Mouse (Mus musculus): ENCODE results near the gene Rcn3. TPM values are rescaled to one million over a fixed set of nuclear protein-coding genes. Genes with fewer than 3 reads are reported as not detected.

Rcn3 gene
- polyA plus RNA-seq, 1 experiment = 166 TPM

GRCm38 (mm10) chr7:45086084-45086483 is 5.9 kb downstream of the Rcn3 start:
- no peaks in the 10 kb centered on the region for H3K36me3 ChIP-seq (ENCODE audit: control insufficient read depth, insufficient read depth)
- no peaks in the 10 kb centered on the region for H3K27me3 ChIP-seq (ENCODE audit: control insufficient read depth, insufficient read depth, insufficient read length)
- TF ChIP-seq MYOG (IDR thresholded peaks at IDR 0.05; ENCODE audit: control insufficient read depth, extremely low read depth, insufficient read length) (no peak), FOSL1 (IDR thresholded peaks at IDR 0.05; ENCODE audit: insufficient read depth, low read length, poor library complexity, severe bottlenecking) (no peak), CEBPB (IDR thresholded peaks at IDR 0.05; ENCODE audit: low read depth) (no peak), CTCF (IDR thresholded peaks at IDR 0.05; ENCODE audit: control insufficient read depth, insufficient read depth, insufficient read length) (no peak)
- H3K4me3 ChIP-seq (ENCODE audit: insufficient read depth, poor library complexity, severe bottlenecking) = no peak overlapping the region
- H3K79me2 ChIP-seq (ENCODE audit: control insufficient read depth, insufficient read depth) = no peaks in the 10 kb centered on the region
- H3ac ChIP-seq (ENCODE audit: control insufficient read depth, insufficient read length, low read depth) = no peak overlapping the region
- no peaks in the 10 kb centered on the region for H3K79me3 ChIP-seq (ENCODE audit: low read depth)

- no peak overlapping the region for H3K4me3 ChIP-seq (ENCODE audit: insufficient read depth, poor library complexity, severe bottlenecking)
- no peaks in the 10 kb centered on the region for H3K79me3 ChIP-seq (ENCODE audit: low read depth)
- TF ChIP-seq USF1 (IDR thresholded peaks at IDR 0.05; ENCODE audit: low read depth) = no peak
- TF ChIP-seq MYOG (IDR thresholded peaks at IDR 0.05; ENCODE audit: control insufficient read depth, extremely low read depth, insufficient read length) = no peak
- no peak for TF ChIP-seq MYOD1 (IDR thresholded peaks at IDR 0.05; ENCODE audit: control insufficient read depth, insufficient read length, low read depth)
- no peak for TF ChIP-seq MAX (IDR thresholded peaks at IDR 0.05)
- TF ChIP-seq FOSL1 (IDR thresholded peaks at IDR 0.05; ENCODE audit: insufficient read depth, low read length, poor library complexity, severe bottlenecking) = no peak
- no peak for TF ChIP-seq CEBPB (IDR thresholded peaks at IDR 0.05; ENCODE audit: low read depth)
- no peak for TF ChIP-seq CTCF (IDR thresholded peaks at IDR 0.05; ENCODE audit: control insufficient read depth, insufficient read depth, insufficient read length)
- no peaks in the 10 kb centered on the region for H3K27me3 ChIP-seq (ENCODE audit: control insufficient read depth, insufficient read depth, insufficient read length)
- no peaks in the 10 kb centered on the region for H3K36me3 ChIP-seq (ENCODE audit: control insufficient read depth, insufficient read depth)
- no peak overlapping the region for H3ac ChIP-seq (ENCODE audit: control insufficient read depth, insufficient read length, low read depth)
- no peaks in the 10 kb centered on the region for H3K79me2 ChIP-seq (ENCODE audit: control insufficient read depth, insufficient read depth)
Observed at GRCm38 (mm10) chr7:45083300-45083890, 8.6 kb downstream of the Rcn3 start.

GRCm38 (mm10) chr7:45082401-45083299 is 9.4 kb downstream of the Rcn3 start:
- H3K36me3 ChIP-seq (ENCODE audit: control insufficient read depth, insufficient read depth) = peaks cover 2% of the 10 kb centered on the region
- no peaks in the 10 kb centered on the region for H3K79me3 ChIP-seq (ENCODE audit: low read depth)
- TF ChIP-seq FOSL1 (IDR thresholded peaks at IDR 0.05; ENCODE audit: insufficient read depth, low read length, poor library complexity, severe bottlenecking) = no peak
- TF ChIP-seq MYOD1 (IDR thresholded peaks at IDR 0.05; ENCODE audit: control insufficient read depth, insufficient read length, low read depth) = peak; percentile 36
- no peak for TF ChIP-seq CEBPB (IDR thresholded peaks at IDR 0.05; ENCODE audit: low read depth)
- no peak for TF ChIP-seq MAX (IDR thresholded peaks at IDR 0.05)
- TF ChIP-seq USF1 (IDR thresholded peaks at IDR 0.05; ENCODE audit: low read depth) = peak; percentile 14
- no peak for TF ChIP-seq MYOG (IDR thresholded peaks at IDR 0.05; ENCODE audit: control insufficient read depth, extremely low read depth, insufficient read length)
- TF ChIP-seq CTCF (IDR thresholded peaks at IDR 0.05; ENCODE audit: control insufficient read depth, insufficient read depth, insufficient read length) = peak; percentile 7
- no peaks in the 10 kb centered on the region for H3K27me3 ChIP-seq (ENCODE audit: control insufficient read depth, insufficient read depth, insufficient read length)
- no peaks in the 10 kb centered on the region for H3K79me2 ChIP-seq (ENCODE audit: control insufficient read depth, insufficient read depth)
- H3ac ChIP-seq (ENCODE audit: control insufficient read depth, insufficient read length, low read depth) = no peak overlapping the region
- no peak overlapping the region for H3K4me3 ChIP-seq (ENCODE audit: insufficient read depth, poor library complexity, severe bottlenecking)

GRCm38 (mm10) chr7:45081016-45081415 is 11.0 kb downstream of the Rcn3 start:
- TF ChIP-seq MAX (IDR thresholded peaks at IDR 0.05) = no peak
- no peak for TF ChIP-seq MYOG (IDR thresholded peaks at IDR 0.05; ENCODE audit: control insufficient read depth, extremely low read depth, insufficient read length)
- no peak for TF ChIP-seq CEBPB (IDR thresholded peaks at IDR 0.05; ENCODE audit: low read depth)
- no peak for TF ChIP-seq USF1 (IDR thresholded peaks at IDR 0.05; ENCODE audit: low read depth)
- no peak for TF ChIP-seq CTCF (IDR thresholded peaks at IDR 0.05; ENCODE audit: control insufficient read depth, insufficient read depth, insufficient read length)
- no peak for TF ChIP-seq FOSL1 (IDR thresholded peaks at IDR 0.05; ENCODE audit: insufficient read depth, low read length, poor library complexity, severe bottlenecking)
- TF ChIP-seq MYOD1 (IDR thresholded peaks at IDR 0.05; ENCODE audit: control insufficient read depth, insufficient read length, low read depth) = no peak
- Histone ChIP-seq H3K4me3 (ENCODE audit: insufficient read depth, poor library complexity, severe bottlenecking) (no peak overlapping the region), H3K79me2 (ENCODE audit: control insufficient read depth, insufficient read depth) (no peaks in the 10 kb centered on the region), H3K27me3 (ENCODE audit: control insufficient read depth, insufficient read depth, insufficient read length) (no peaks in the 10 kb centered on the region), H3K36me3 (ENCODE audit: control insufficient read depth, insufficient read depth) (peaks cover 6% of the 10 kb centered on the region), H3ac (ENCODE audit: control insufficient read depth, insufficient read length, low read depth) (no peak overlapping the region), H3K79me3 (ENCODE audit: low read depth) (no peaks in the 10 kb centered on the region)

GRCm38 (mm10) chr7:45079856-45080255 is 12.2 kb downstream of the Rcn3 start:
- Histone ChIP-seq H3K79me2 (ENCODE audit: control insufficient read depth, insufficient read depth) (no peaks in the 10 kb centered on the region), H3K36me3 (ENCODE audit: control insufficient read depth, insufficient read depth) (peaks cover 6% of the 10 kb centered on the region), H3K79me3 (ENCODE audit: low read depth) (no peaks in the 10 kb centered on the region), H3ac (ENCODE audit: control insufficient read depth, insufficient read length, low read depth) (no peak overlapping the region), H3K27me3 (ENCODE audit: control insufficient read depth, insufficient read depth, insufficient read length) (no peaks in the 10 kb centered on the region), H3K4me3 (ENCODE audit: insufficient read depth, poor library complexity, severe bottlenecking) (no peak overlapping the region)
- TF ChIP-seq MYOG (IDR thresholded peaks at IDR 0.05; ENCODE audit: control insufficient read depth, extremely low read depth, insufficient read length) (no peak), CTCF (IDR thresholded peaks at IDR 0.05; ENCODE audit: control insufficient read depth, insufficient read depth, insufficient read length) (peak; percentile 80), FOSL1 (IDR thresholded peaks at IDR 0.05; ENCODE audit: insufficient read depth, low read length, poor library complexity, severe bottlenecking) (no peak)
